Mouse (Mus musculus): ENCODE measurements around the gene Plppr4.

Plppr4 gene

GRCm38 (mm10) chr3:117360528-117360927, at the start of gene Plppr4:
Gene Plppr4, minus strand, starts transcription at chr3:117360876.
- DNase-seq = no peak

DNA sequence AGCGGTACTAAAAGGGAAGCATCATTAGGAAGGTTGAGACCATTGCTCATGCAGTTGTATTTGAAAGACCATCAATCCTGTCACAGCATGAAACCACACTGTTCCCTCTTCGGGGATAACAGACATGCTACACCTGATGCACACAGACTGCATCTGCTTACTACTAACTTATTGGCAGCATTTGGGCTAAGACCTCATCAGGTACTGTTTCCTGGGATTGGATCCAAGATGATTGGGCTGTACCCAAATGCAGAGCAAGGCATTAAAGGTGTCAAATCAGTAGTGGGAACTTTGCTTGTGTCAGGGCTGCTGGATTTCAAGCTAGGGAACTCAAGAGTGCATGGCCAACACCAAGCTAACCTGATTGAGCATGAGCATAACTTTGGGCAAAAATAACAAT, 45.1 kb upstream of the Plppr4 start:
- no peak for DNase-seq

- no peak for DNase-seq
Measured at GRCm38 (mm10) chr3:117403740-117404139, 43.1 kb upstream of the Plppr4 start.

DNA sequence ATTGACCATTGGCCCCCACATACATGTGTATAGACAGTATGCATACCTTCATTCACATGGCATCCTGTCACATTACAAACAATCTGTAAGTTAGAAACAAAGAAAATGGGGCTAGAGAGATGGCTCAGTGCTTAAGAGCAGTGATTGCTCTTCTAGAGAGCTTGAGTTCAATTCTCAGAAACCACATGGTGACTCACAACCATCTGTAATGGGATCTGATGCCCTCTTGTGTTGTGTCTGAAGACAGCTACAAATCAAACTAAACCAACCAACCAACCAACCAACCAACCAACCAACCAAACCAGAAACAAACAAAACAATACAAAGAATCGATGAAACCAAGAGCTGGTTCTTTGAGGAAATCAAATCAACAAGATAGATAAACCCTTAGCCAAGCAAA, 5.4 kb upstream of the Plppr4 start:
- DNase-seq = no peak

DNA sequence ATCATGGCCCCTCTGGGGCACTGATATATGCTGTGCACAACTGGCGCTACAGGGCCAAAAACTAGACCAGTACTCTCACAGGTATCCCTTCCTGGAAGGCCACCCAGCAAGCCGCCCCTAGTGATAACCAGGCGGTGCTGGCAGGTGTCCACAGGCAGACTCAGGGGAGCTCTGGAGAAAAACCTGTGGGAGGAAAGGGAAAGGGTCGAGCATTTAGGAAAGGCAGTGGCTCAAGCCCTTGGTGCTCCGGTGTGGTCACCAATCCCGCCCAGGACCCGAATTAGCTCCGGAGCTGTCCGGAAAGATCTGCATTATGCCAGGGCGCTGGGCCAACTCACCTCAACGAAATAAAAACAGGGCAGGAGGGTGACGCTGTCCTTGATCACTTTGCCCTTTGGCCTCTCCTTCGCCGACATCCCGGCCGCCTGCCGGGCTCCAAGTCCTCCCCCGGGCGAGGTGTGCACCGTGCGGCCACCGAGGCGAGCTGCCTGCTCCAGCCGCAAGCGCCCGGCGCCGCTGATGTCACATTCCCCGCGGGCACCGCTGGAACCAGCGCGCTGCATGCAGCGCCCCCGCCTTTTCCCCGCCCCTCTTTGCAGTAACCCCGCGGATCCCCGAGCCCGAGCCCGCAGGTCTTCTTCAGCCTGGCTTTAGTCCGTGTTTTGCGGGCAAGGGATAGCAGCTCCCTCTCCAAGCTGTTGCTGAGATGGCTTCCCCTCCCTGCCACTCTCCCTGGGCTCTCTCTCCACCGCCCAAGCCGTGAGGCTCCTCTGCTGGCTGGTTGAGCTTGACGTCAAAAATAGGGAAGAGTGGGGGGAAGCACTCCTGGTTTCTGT, 772 bp downstream of the Plppr4 start:
- DNase-seq = peak; percentile 34

GRCm38 (mm10) chr3:117358981-117359628, 1.6 kb downstream of the Plppr4 start:
- no peak for DNase-seq

DNA sequence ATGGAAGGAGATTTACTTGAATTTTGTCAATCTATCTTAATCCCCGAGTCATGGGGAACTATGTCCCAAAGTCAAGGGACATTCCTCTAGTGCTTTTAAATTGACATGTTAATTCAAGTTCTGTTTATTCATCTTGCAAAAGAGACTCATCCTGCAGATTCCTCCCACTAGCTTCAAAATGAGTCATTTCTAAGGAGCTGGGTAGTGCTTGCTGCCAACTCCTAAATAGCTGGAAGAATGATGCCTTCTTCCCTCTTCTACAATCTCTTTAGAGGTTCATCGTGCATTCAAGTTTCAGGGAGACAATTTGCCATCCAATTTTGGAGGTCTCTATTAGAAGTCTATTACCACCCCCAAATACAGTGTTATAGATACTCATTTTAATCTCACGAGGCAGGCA, 3.3 kb downstream of the Plppr4 start:
- no peak for DNase-seq

DNA sequence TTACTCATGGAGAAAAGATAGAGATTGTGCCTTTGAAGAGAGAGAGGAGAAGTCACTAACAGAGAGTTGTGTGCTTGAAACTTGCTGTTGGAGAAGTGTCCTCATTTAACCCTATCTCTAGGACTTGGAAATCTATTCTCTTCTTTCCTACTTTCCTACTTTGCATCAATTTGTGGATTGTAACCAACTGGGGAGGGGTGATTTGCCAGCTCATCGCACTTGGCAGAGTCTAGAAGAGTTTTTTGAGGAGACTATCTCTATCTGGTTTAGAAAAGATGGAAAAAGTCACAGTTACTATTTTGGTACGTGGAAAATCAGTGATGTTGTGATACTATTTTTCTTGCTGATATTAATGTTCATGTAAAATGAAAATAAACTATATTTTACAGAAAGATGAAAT, 6.7 kb downstream of the Plppr4 start:
- no peak for DNase-seq

- no peak for DNase-seq
Measured at GRCm38 (mm10) chr3:117346351-117346750, 14.3 kb downstream of the Plppr4 start.

DNA sequence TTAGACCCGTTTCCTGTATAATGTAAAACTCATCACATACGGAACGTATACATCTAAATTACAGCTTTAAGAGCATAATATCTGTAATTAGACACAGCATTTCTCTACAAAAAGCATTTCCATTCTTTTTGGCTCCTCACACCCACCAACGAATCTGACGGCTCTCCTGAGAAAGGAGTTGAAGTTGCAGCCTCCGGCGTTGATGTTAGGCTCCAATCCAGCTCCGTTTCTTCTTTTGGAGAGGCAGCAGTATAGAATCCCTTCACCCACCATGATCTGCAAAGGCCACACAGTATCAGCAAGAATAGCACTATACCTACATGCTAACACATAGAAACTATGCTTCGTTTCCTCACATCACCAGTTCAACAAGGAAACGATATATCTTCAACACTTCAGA, 29.2 kb downstream of the Plppr4 start:
- no peak for DNase-seq

GRCm38 (mm10) chr3:117329485-117329884, 31.2 kb downstream of the Plppr4 start:
- no peak for DNase-seq

DNA sequence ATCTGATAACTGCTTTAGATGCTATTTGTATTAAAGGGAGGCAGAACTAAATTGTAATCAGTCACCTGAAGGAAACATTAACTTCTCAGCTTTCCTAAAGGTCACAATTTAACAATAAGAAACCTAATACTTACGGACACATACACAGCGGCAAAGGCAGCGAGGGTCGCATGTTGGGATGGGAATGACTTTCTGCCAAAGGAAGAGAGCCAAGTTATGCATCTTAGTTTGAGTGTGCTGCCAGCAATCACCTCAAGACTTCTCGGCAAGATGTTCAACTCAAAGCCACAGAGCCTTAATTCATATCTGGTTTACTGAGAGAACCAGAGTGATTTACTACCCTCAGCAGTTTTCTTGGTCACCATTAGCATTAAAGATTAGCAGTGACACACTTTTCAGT, 34.1 kb downstream of the Plppr4 start:
- DNase-seq = no peak

- DNase-seq = no peak
Measured at GRCm38 (mm10) chr3:117319671-117320070, 41.0 kb downstream of the Plppr4 start.

GRCm38 (mm10) chr3:117313339-117313738, 47.3 kb downstream of the Plppr4 start:
- no peak for DNase-seq

- no peak for DNase-seq
Measured at GRCm38 (mm10) chr3:117312097-117312496, 48.6 kb downstream of the Plppr4 start.

GRCm38 (mm10) chr3:117310801-117311368, 49.8 kb downstream of the Plppr4 start:
- DNase-seq = no peak

DNA sequence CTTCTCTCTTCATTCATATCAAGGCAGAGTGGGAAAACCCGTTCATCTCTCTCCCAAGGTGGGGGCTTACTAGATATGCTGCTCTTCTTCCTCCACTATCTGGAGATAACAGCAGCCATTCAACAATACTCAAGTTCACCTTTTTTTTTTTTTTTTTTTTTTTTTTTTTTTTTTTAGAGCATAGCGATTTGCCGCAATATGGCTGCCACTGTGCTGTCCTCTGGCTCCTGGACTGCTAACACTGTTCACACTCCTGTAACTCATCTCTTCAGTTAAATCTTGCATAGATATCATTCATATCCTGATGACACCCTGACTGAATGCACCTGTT, 51.1 kb downstream of the Plppr4 start:
- DNase-seq = no peak

DNA sequence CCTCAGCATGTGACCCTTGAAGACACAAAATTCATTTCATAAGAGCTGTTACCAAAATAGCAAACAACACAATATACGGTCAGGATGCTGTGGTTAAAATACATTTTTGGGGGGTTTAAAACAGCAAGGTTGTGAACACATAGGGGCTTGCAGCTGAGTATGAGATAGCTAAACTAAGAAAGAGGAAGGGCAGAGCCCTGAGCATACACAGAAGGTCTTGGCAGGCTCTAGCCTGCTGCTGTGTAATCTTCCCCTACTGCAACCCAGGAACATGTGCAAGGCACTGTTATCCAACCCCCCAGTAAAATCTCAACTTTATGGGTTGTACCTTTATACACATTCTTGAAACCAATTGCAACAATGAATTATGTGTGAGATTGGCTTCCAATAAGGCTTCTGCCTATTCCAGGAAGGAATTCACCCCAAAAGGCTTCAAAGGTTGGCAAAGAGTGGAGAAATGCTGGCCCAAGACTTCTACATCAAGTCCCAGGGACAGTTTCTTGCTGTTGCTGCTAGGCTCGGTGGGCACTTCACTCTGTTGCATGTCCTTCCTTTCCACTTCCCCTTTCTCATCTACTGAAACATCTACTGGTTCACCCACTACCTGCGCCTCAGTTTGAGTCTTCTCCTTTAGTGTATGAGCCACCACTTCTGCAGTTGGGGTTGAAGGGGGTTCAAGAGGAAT, 51.6 kb downstream of the Plppr4 start:
- DNase-seq = no peak

- no peak for DNase-seq
Measured at GRCm38 (mm10) chr3:117307555-117307954, 53.1 kb downstream of the Plppr4 start.

DNA sequence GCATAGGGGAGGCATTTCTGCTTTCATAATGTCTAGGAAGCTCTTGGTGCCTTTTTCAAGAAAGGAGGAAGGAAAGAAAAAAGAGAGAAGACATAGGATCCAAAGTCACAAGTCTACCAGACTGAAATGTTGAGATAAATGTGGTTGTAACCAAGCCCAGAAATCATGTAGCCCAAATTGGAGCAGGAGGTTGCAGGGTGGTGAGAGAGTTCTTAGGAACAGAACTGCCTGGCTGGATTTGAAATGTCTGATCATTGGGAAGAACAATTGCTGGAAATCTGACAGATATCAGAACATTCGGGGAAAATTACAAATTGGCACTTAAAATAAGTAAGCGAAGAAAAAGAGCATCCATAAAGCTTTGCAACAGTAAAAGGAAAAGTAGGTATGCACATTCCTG, 56.6 kb downstream of the Plppr4 start:
- no peak for DNase-seq

GRCm38 (mm10) chr3:117300735-117301271, 59.9 kb downstream of the Plppr4 start:
- DNase-seq = no peak

DNA sequence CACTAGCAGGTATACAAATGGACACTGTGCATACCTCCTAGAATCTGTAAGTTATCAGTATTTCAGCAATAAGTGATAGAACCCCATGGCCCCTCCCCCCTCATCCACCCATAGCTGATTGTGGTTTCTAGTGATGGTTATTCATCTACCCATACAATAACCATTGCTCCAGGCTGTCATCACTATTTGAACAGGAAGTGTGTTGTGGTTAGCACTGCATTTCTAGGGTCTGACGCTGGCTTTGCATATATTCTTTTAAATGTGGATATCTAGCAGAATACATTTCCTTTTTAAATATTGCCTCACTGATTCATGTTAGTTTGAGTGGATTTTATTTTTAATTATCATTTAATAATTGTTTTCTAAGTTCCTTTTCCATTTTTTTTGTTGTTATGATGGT, 62.9 kb downstream of the Plppr4 start:
- no peak for DNase-seq

DNA sequence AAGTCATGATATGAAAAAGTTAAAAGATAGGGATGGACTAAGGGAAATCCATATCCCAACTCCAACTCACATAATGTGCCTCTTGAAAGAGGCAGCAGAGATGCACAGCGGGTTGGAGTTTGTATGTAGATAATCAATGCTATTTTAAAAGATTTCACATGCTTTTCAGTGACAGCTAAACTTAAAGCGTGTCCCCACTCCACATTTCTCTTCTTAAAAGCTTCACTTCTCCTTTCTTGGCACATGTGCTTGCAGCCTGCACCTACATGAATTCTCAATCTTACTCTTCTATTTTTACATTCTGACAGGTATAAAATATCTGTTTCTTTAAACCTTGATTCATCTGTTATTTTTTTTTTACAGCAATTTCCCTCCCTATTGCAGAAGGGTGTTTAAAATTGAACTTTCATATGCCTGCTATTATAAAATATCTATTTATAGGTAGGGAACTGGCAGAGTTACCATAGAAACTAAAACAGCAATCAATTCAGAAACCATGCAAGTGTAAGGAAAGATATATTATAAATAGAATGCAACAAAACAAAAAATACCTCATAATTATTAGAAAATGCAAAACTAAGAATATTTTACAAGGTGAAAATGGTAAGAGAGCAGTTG, 66.3 kb downstream of the Plppr4 start:
- DNase-seq = no peak

Data from liver (tissue).